Mouse (Mus musculus) CH12.LX (cell line): ENCODE results near the gene Ddah2. TPM values are rescaled to one million over a fixed set of nuclear protein-coding genes. Genes with fewer than 3 reads are reported as not detected.
A peak's percentile ranks its signal among the peaks of the same experiment; 100 is the strongest.

Experiments used
- DNase-seq: peaks from one replicate; pipeline ENCODE4 v3.0.0-alpha.2; 2013; ENCODE audit errors: extremely low read depth
- H3K27ac ChIP-seq: 2 replicates; pipeline ENCODE4 v1.5.1; 2012; ENCODE audit warnings: low read depth, mild to moderate bottlenecking, control low read depth, moderate library complexity; ENCODE audit not compliant: insufficient read depth
- H3K27me3 ChIP-seq: replicated peaks from 2 replicates; pipeline ENCODE3; 2012; ENCODE audit warnings: inconsistent platforms
- H3K36me3 ChIP-seq, 2 experiments: replicated peaks in 1 of 2; 2 replicates each; pipeline versions ENCODE3 to v1.6.1; 2012; ENCODE audit warnings: inconsistent platforms in 1 of 2, low read length in 1 of 2, mild to moderate bottlenecking in 1 of 2, mixed read lengths in 1 of 2, moderate library complexity in 1 of 2; ENCODE audit not compliant: control insufficient read depth in 1 of 2, insufficient read depth in 1 of 2
- H3K4me1 ChIP-seq, 2 experiments: 2 replicates each; pipeline ENCODE4 v1.6.1; 2012; ENCODE audit warnings: inconsistent platforms in 1 of 2, moderate library complexity in 1 of 2; ENCODE audit not compliant: insufficient read depth in 2 of 2, control insufficient read depth in 1 of 2
- H3K4me2 ChIP-seq: 2 replicates; pipeline ENCODE4 v1.6.1; 2012; ENCODE audit warnings: low read depth, mild to moderate bottlenecking, control low read depth; ENCODE audit not compliant: poor library complexity, insufficient read depth, severe bottlenecking
- H3K4me3 ChIP-seq, 3 experiments: fragments of 150-350 bp in 1 of 3; sonication (generic) in 1 of 3; replicated peaks in 1 of 3; 2 replicates each; pipeline versions ENCODE3 to v1.5.1; 2011 to 2012; ENCODE audit warnings: low read depth in 2 of 3, low read length in 2 of 3, mild to moderate bottlenecking in 2 of 3, moderate library complexity in 2 of 3, control low read depth in 1 of 3, improper control_type of control experiment in 1 of 3, inconsistent platforms in 1 of 3, mixed read lengths in 1 of 3; ENCODE audit not compliant: poor library complexity in 1 of 3
- H3K79me2 ChIP-seq: replicated peaks from 2 replicates; pipeline ENCODE4 v1.6.1; 2012; ENCODE audit warnings: mild to moderate bottlenecking, moderate library complexity; ENCODE audit not compliant: control insufficient read depth, poor library complexity, insufficient read depth, severe bottlenecking; ENCODE audit errors: extremely low read depth
- H3K9ac ChIP-seq: 2 replicates; pipeline ENCODE4 v1.6.1; 2012; ENCODE audit warnings: low read depth, mild to moderate bottlenecking, control low read depth, moderate library complexity; ENCODE audit not compliant: insufficient read depth
- H3K9me3 ChIP-seq: replicated peaks from 2 replicates; pipeline ENCODE3; 2012; ENCODE audit warnings: low read length, inconsistent platforms, mixed read lengths
- BHLHE40 ChIP-seq: IDR thresholded peaks from 2 replicates; pipeline ENCODE4 v1.6.1; 2011; ENCODE audit warnings: mild to moderate bottlenecking, low read depth, low read length, improper control_type of control experiment
- CHD1 ChIP-seq: IDR thresholded peaks from 2 replicates; pipeline ENCODE4 v1.6.1; 2012; ENCODE audit warnings: low read depth, low read length, improper control_type of control experiment, inconsistent platforms
- CHD2 ChIP-seq: IDR thresholded peaks from 2 replicates; pipeline ENCODE4 v1.6.1; 2011; ENCODE audit warnings: low read length, improper control_type of control experiment
- CTCF ChIP-seq, 2 experiments: IDR thresholded peaks in 1 of 2; conservative IDR thresholded peaks in 1 of 2; 2 replicates each; pipeline ENCODE4 v1.5.1; 2011 to 2012; ENCODE audit warnings: low read depth in 2 of 2, low read length in 2 of 2, improper control_type of control experiment in 1 of 2, inconsistent platforms in 1 of 2, mild to moderate bottlenecking in 1 of 2, moderate library complexity in 1 of 2
- E2F4 ChIP-seq: IDR thresholded peaks from 2 replicates; pipeline ENCODE4 v1.6.1; 2011; ENCODE audit warnings: low read depth, low read length, improper control_type of control experiment; ENCODE audit not compliant: insufficient replicate concordance
- ELF1 ChIP-seq: IDR thresholded peaks from 2 replicates; pipeline ENCODE4 v1.6.1; 2014; ENCODE audit warnings: low read depth, mild to moderate bottlenecking, inconsistent platforms, low read length, improper control_type of control experiment
- EP300 ChIP-seq: IDR thresholded peaks from 2 replicates; pipeline ENCODE4 v1.6.1; 2011; ENCODE audit warnings: low read length, improper control_type of control experiment
- HCFC1 ChIP-seq: IDR thresholded peaks from 2 replicates; pipeline ENCODE4 v1.6.1; 2012; ENCODE audit warnings: low read depth, mild to moderate bottlenecking, inconsistent platforms, low read length, improper control_type of control experiment
- IRF4 ChIP-seq: IDR thresholded peaks from 2 replicates; pipeline ENCODE4 v1.6.1; 2014; ENCODE audit warnings: low read depth, mild to moderate bottlenecking, inconsistent platforms, low read length, improper control_type of control experiment
- JUN ChIP-seq: IDR thresholded peaks from 2 replicates; pipeline ENCODE4 v1.6.1; 2011; ENCODE audit warnings: low read depth, mild to moderate bottlenecking, low read length, improper control_type of control experiment, moderate library complexity; ENCODE audit not compliant: insufficient read depth
- JUND ChIP-seq: conservative IDR thresholded peaks from 2 replicates; pipeline ENCODE4 v1.6.1; 2011; ENCODE audit warnings: low read depth, low read length, improper control_type of control experiment
- KAT2A ChIP-seq: IDR thresholded peaks from 2 replicates; pipeline ENCODE4 v1.6.1; 2012; ENCODE audit warnings: low read length, improper control_type of control experiment, inconsistent platforms; ENCODE audit not compliant: insufficient replicate concordance
- MAFK ChIP-seq: IDR thresholded peaks from 2 replicates; pipeline ENCODE4 v1.6.1; 2011; ENCODE audit warnings: low read length, improper control_type of control experiment; ENCODE audit not compliant: insufficient replicate concordance
- MAX ChIP-seq: IDR thresholded peaks from 2 replicates; pipeline ENCODE4 v1.6.1; 2011; ENCODE audit warnings: low read length, improper control_type of control experiment
- MAZ ChIP-seq: IDR thresholded peaks from 2 replicates; pipeline ENCODE4 v1.6.1; 2012; ENCODE audit warnings: low read depth, mild to moderate bottlenecking, inconsistent platforms, low read length, improper control_type of control experiment, moderate library complexity
- MEF2A ChIP-seq: IDR thresholded peaks from 2 replicates; pipeline ENCODE4 v1.6.1; 2014; ENCODE audit warnings: low read depth, mild to moderate bottlenecking, inconsistent platforms, low read length, improper control_type of control experiment, borderline replicate concordance
- MXI1 ChIP-seq: IDR thresholded peaks from 2 replicates; pipeline ENCODE4 v1.6.1; 2011; ENCODE audit warnings: mild to moderate bottlenecking, low read depth, low read length, improper control_type of control experiment
- MYC ChIP-seq: IDR thresholded peaks from 2 replicates; pipeline ENCODE4 v1.6.1; 2011; ENCODE audit warnings: low read depth, mild to moderate bottlenecking, improper control_type of control experiment, low read length
- NELFE ChIP-seq: IDR thresholded peaks from 2 replicates; pipeline ENCODE4 v1.6.1; 2011; ENCODE audit warnings: low read depth, low read length, improper control_type of control experiment
- NRF1 ChIP-seq: IDR thresholded peaks from 2 replicates; pipeline ENCODE4 v1.6.1; 2014; ENCODE audit warnings: low read depth, mild to moderate bottlenecking, inconsistent platforms, low read length, improper control_type of control experiment, moderate library complexity
- PAX5 ChIP-seq: IDR thresholded peaks from 2 replicates; pipeline ENCODE4 v1.6.1; 2012; ENCODE audit warnings: low read length, inconsistent platforms, mixed read lengths
- POLR2A ChIP-seq: IDR thresholded peaks from 2 replicates; pipeline ENCODE4 v1.6.1; 2011; ENCODE audit warnings: low read depth, mild to moderate bottlenecking, improper control_type of control experiment, low read length
- POLR2AphosphoS2 ChIP-seq: IDR thresholded peaks from 2 replicates; pipeline ENCODE4 v1.6.1; 2011; ENCODE audit warnings: low read depth, low read length, improper control_type of control experiment
- RAD21 ChIP-seq: IDR thresholded peaks from 2 replicates; pipeline ENCODE4 v1.6.1; 2011; ENCODE audit warnings: low read depth, mild to moderate bottlenecking, low read length, improper control_type of control experiment, moderate library complexity
- RCOR1 ChIP-seq: conservative IDR thresholded peaks from 2 replicates; pipeline ENCODE4 v1.6.1; 2012; ENCODE audit warnings: low read depth, mild to moderate bottlenecking, inconsistent platforms, low read length, improper control_type of control experiment
- SMC3 ChIP-seq: IDR thresholded peaks from 2 replicates; pipeline ENCODE4 v1.6.1; 2011; ENCODE audit warnings: low read depth, low read length, improper control_type of control experiment
- TBP ChIP-seq: conservative IDR thresholded peaks from 2 replicates; pipeline ENCODE4 v1.6.1; 2011; ENCODE audit warnings: low read depth, low read length, improper control_type of control experiment
- UBTF ChIP-seq: IDR thresholded peaks from 2 replicates; pipeline ENCODE4 v1.6.1; 2012; ENCODE audit warnings: low read depth, mild to moderate bottlenecking, inconsistent platforms, low read length, improper control_type of control experiment, moderate library complexity
- USF1 ChIP-seq: IDR thresholded peaks from 2 replicates; pipeline ENCODE4 v1.6.1; 2014; ENCODE audit warnings: low read depth, mild to moderate bottlenecking, inconsistent platforms, low read length, improper control_type of control experiment
- USF2 ChIP-seq: conservative IDR thresholded peaks from 2 replicates; pipeline ENCODE4 v1.6.1; 2011; ENCODE audit warnings: low read depth, low read length, improper control_type of control experiment
- ZC3H11A ChIP-seq: IDR thresholded peaks from 2 replicates; pipeline ENCODE4 v1.6.1; 2012; ENCODE audit warnings: low read depth, mild to moderate bottlenecking, inconsistent platforms, low read length, improper control_type of control experiment
- ZKSCAN1 ChIP-seq: IDR thresholded peaks from 2 replicates; pipeline ENCODE4 v1.6.1; 2012; ENCODE audit warnings: low read depth, inconsistent platforms, low read length, improper control_type of control experiment, borderline replicate concordance
- ZMIZ1 ChIP-seq: IDR thresholded peaks from 2 replicates; pipeline ENCODE4 v1.6.1; 2012; ENCODE audit warnings: low read depth, mild to moderate bottlenecking, inconsistent platforms, low read length, improper control_type of control experiment
- ZNF384 ChIP-seq: IDR thresholded peaks from 2 replicates; pipeline ENCODE4 v1.6.1; 2012; ENCODE audit warnings: low read depth, low read length, improper control_type of control experiment, inconsistent platforms
- dilution Hi-C: fragments of 300-500 bp; cut with MboI; formaldehyde crosslinking; loops from 2 replicates; pipeline ENCODE4 v1.14.3; 2020; ENCODE audit warnings: low sequenced_read_pairs; ENCODE audit not compliant: extremely low pct_unique_long_range_greater_than_20kb, extremely low pct_ligation_motif_present
- in situ Hi-C: fragments of 300-500 bp; cut with MboI; formaldehyde crosslinking; loops from 3 replicates; pipeline ENCODE4 v1.14.3; 2019; ENCODE audit warnings: low sequenced_read_pairs, low pct_ligation_motif_present, low pct_unique_long_range_greater_than_20kb, mixed read lengths
- polyA plus RNA-seq: library from polyadenylated mRNA; unstranded; fragments of >175 nt; gene quantifications from 2 replicates; pipeline ENCODE4 v1.2.1, GENCODE M21; 2012; ENCODE audit warnings: low read depth; ENCODE audit not compliant: insufficient read length
- total RNA-seq, 2 experiments: library from RNA; depleted of rRNA; stranded (reverse); fragments of 300-350 nt in 1 of 2; fragments of >200 nt in 1 of 2; gene quantifications; 2 replicates each; pipeline ENCODE4 v1.2.3; 2012 to 2014

The Ddah2 gene
- total and polyA plus RNA-seq, 3 experiments: 0.94 to 4.8 (median 3.4) TPM

DNA sequence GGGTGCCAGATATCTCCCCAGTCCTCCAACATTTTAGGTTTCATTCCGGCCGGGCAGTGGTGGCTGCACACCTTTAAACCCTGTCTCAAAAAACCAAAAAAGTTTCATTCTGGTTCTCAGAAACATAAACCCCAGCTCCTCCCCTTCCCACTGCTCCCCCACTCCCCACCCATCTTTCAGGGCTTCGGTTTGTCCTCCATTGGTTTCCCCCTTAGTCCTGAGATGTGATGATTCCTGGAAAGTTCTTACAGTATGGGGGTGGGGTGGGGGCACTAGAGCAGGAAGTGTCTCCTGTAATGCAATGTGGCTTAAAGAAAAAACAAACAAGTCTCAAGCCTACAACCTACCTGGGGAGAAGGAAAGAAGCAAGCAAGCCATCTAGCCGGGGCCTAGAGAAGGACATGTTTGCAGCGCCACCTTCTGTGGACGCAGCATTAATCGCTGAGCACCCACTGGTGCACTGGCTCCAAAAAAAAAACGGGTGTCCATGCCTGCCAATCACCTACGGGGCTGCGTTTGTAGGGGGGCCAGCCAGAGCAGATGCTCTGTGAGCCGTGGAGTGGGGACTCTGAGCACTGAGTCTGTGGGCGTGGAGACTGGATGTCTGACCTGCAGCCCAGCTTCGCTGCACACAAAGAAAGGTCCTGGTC, 47.0 kb downstream of the Ddah2 start:
- Histone ChIP-seq H3K9ac (no peak overlapping the region), H3K9me3 (no peaks in the 10 kb centered on the region), H3K27ac (no peak overlapping the region), H3K4me1 (peaks cover 0 to 4% of the 10 kb centered on the region in 2 experiments; a peak in 1 of 4 replicates), H3K4me2 (no peak overlapping the region), H3K36me3 (peaks cover 25 to 41% of the 10 kb centered on the region in 2 experiments), H3K79me2 (no peaks in the 10 kb centered on the region), H3K27me3 (no peaks in the 10 kb centered on the region), H3K4me3 (no peak overlapping the region)
- no peak for TF ChIP-seq JUN
- TF ChIP-seq TBP: no peak
- TF ChIP-seq ELF1: no peak
- no peak for TF ChIP-seq KAT2A
- 0 out of 2 replicates have a peak, but pooled peaks have one; percentile 25 for TF ChIP-seq ZC3H11A
- no peak for TF ChIP-seq PAX5
- no peak for TF ChIP-seq NELFE
- TF ChIP-seq NRF1: no peak
- TF ChIP-seq RCOR1: no peak
- no peak for TF ChIP-seq MAFK
- TF ChIP-seq IRF4: no peak
- TF ChIP-seq POLR2A: no peak
- peak; percentile 79 for TF ChIP-seq RAD21
- no peak for TF ChIP-seq EP300
- no peak for TF ChIP-seq MAZ
- no peak for TF ChIP-seq ZMIZ1
- no peak for TF ChIP-seq MAX
- no peak for TF ChIP-seq E2F4
- TF ChIP-seq UBTF: no peak
- TF ChIP-seq HCFC1: no peak
- TF ChIP-seq CTCF (conservative IDR thresholded peaks at IDR 0.05 in 1 of 2, IDR thresholded peaks at IDR 0.05 in 1 of 2; ENCODE audit: low read depth in 2 of 2, low read length in 2 of 2): peak in 1 of 2 experiments; percentile 81; a peak in 2 of 4 replicates
- TF ChIP-seq MYC: no peak
- peak; percentile 81 for TF ChIP-seq ZNF384
- TF ChIP-seq CHD2: no peak
- no peak for TF ChIP-seq POLR2AphosphoS2
- TF ChIP-seq USF1: no peak
- TF ChIP-seq MEF2A: no peak
- no peak for TF ChIP-seq JUND
- TF ChIP-seq BHLHE40: no peak
- peak; percentile 81 for TF ChIP-seq SMC3
- no peak for TF ChIP-seq ZKSCAN1
- TF ChIP-seq MXI1: no peak
- no peak for TF ChIP-seq CHD1
- TF ChIP-seq USF2: no peak
- peak; percentile 30 for DNase-seq
- dilution Hi-C loops (no loop called here), in situ Hi-C loops (no loop called here)
